Mouse (Mus musculus): ENCODE results near the gene Duox2. TPM values are rescaled to one million over a fixed set of nuclear protein-coding genes. Genes with fewer than 3 reads are reported as not detected.
A peak's percentile ranks its signal among the peaks of the same experiment; 100 is the strongest.
"Not testable (repeated sequence)": the region's sequence is repeated elsewhere in the genome, so short reads cannot be mapped to it uniquely, and the experiment has no call there.

Gene Duox2
- not detected in 2 replicates for polyA plus RNA-seq (2011; ENCODE audit: insufficient read length, low read depth, missing spikeins)

DNA sequence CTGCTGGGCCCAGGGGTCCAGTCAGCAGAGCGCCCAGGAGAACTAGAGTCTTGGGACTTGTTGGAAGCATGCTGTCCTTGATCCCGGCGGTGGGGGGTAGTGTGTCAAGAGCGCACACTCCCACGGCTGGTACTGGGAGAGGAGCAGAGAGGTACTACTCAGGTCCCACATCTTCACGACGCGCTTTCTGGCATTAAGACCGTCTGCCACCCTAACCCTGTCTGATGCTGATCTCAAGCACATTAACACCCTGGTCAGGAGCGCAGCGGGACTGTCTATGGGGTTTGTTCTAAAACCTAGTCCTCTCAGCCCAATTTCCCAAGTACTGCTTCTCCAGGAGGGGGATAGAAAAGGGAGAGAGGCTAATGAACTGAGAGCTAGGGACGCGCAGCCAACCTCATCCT lies at the start of gene Duox2:
Gene Duox2, minus strand, starts transcription at position 354 of the 404 bp plus-strand sequence.
- H3K4me3 ChIP-seq (ENCODE audit: insufficient read depth, low read length), result peak within 1 kb of the TSS; percentile 4; the same call in 1 of the 2 replicates
- H3K4me1 ChIP-seq (ENCODE audit: control insufficient read depth, insufficient read depth, low read length), result 0 out of 2 replicates have a peak, but pooled peaks cover 2% of the 10 kb centered on the region
- TF ChIP-seq CTCF (IDR thresholded peaks at IDR 0.05; ENCODE audit: borderline replicate concordance, insufficient read depth, low read length) (no peak), POLR2A (IDR thresholded peaks at IDR 0.05; ENCODE audit: low read depth, low read length) (no peak)

DNA sequence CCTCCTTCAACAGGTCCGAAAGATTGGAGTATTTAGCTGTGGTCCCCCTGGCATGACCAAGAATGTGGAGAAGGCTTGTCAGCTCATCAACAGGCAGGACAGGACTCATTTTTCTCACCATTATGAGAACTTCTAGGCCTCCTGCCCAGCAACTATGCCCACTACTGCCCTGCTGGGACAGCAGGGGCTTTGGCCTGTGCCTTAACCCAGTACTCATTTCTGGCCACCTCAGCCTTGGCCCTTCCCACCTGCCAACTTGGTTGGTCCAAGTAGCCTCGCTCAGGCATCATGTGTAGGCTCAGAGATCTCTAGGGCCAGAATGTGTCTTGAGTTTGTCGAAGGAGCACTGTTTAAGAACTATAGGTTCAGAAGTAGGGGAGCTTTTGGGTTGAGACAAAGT lies 49.0 kb upstream of the Duox2 start:
- Histone ChIP-seq H3K4me1 (ENCODE audit: control insufficient read depth, insufficient read depth, low read length) (peaks cover 3% of the 10 kb centered on the region; the same call in 1 of the 2 replicates), H3K27ac (ENCODE audit: insufficient read depth, low read length) (no peak overlapping the region), H3K4me3 (ENCODE audit: insufficient read depth, low read length) (no peak overlapping the region)
- no peak for TF ChIP-seq POLR2A (IDR thresholded peaks at IDR 0.05; ENCODE audit: low read depth, low read length)
- no peak for TF ChIP-seq CTCF (IDR thresholded peaks at IDR 0.05; ENCODE audit: borderline replicate concordance, insufficient read depth, low read length)

More for the DNA sequence above, at the start of gene Duox2:
- H3K27ac ChIP-seq (ENCODE audit: insufficient read depth, low read length), result no peak within 1 kb of the TSS

DNA sequence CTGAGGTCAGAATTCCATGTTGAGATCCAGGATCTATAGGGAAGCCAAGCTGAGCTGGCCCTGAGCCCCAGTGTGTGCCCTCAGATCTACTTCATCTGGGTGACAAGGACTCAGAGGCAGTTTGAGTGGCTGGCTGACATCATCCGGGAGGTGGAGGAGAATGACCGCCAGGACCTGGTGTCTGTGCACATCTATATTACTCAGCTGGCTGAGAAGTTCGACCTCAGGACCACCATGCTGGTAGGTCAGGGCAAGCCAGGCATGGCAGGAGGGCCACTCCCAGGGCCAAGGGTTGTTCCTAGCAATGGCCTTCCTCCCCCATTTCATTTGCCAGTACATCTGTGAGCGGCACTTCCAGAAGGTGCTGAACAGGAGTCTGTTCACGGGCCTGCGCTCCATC lies 47.9 kb upstream of the Duox2 start:
- H3K27ac ChIP-seq (ENCODE audit: insufficient read depth, low read length); H3K4me3 ChIP-seq (ENCODE audit: insufficient read depth, low read length); H3K4me1 ChIP-seq (ENCODE audit: control insufficient read depth, insufficient read depth, low read length): not testable (repeated sequence)

DNA sequence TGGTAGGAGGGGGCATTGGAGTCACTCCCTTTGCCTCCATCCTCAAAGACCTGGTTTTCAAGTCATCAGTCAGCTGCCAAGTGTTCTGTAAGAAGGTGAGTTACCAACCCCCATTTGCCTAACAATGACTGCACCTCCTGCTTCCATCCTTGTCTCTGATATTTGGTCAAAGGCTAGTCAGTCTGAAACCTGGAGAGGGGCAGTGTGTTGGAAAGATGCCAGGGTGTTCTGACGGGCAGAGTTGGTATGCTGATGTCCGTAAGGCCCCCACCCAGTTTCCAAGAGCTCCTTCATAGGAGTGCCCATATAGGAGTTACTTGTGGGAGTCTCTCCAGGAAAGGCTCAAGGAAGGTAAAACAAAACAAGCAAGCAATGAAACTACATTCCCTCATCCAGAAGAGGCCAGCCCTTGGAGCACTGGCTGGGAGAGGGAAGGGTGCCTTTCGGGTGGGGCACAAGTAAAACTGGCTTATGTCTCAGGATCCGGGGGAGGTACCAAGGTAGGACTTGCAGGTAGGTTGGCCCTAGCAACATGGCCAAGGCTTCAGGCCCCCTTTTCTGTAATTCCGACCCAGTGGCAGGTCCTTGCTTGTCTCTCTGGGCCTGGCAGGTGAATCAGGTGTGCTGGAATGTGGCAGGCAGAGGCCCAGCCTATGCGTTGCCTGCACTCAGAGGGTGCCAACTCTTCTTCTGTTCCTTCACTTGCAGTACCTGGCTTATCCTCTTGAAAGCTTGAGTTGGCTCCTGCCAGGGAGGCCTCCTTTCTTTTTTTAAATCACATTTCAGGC lies 47.1 kb upstream of the Duox2 start:
- TF ChIP-seq CTCF (IDR thresholded peaks at IDR 0.05; ENCODE audit: borderline replicate concordance, insufficient read depth, low read length) (no peak), POLR2A (IDR thresholded peaks at IDR 0.05; ENCODE audit: low read depth, low read length) (no peak)
- Histone ChIP-seq H3K4me1 (ENCODE audit: control insufficient read depth, insufficient read depth, low read length) (peaks cover 8% of the 10 kb centered on the region; the same call in 1 of the 2 replicates), H3K4me3 (ENCODE audit: insufficient read depth, low read length) (no peak overlapping the region), H3K27ac (ENCODE audit: insufficient read depth, low read length) (no peak overlapping the region)

DNA sequence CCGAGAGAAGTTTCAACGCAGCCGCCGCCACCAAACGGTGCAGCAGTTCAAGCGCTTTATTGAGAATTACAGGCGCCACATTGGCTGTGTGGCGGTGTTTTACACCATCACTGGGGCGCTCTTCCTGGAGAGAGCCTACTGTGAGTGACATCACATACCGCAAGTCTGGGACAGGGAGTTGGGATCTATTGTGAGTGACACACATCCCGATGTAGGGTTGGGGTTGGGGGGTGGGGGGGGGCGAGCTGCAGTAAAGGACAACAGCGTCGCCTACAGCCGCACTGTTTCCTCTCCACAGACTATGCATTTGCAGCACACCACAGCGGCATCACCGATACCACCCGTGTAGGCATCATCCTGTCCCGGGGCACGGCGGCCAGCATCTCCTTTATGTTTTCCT lies 39.0 kb upstream of the Duox2 start:
- 0 out of 2 replicates have a peak, but pooled peaks cover 4% of the 10 kb centered on the region for H3K4me1 ChIP-seq (ENCODE audit: control insufficient read depth, insufficient read depth, low read length)
- TF ChIP-seq CTCF (IDR thresholded peaks at IDR 0.05; ENCODE audit: borderline replicate concordance, insufficient read depth, low read length), result no peak
- TF ChIP-seq POLR2A (IDR thresholded peaks at IDR 0.05; ENCODE audit: low read depth, low read length), result no peak
- no peak overlapping the region for H3K4me3 ChIP-seq (ENCODE audit: insufficient read depth, low read length)
- H3K27ac ChIP-seq (ENCODE audit: insufficient read depth, low read length), result no peak overlapping the region

DNA sequence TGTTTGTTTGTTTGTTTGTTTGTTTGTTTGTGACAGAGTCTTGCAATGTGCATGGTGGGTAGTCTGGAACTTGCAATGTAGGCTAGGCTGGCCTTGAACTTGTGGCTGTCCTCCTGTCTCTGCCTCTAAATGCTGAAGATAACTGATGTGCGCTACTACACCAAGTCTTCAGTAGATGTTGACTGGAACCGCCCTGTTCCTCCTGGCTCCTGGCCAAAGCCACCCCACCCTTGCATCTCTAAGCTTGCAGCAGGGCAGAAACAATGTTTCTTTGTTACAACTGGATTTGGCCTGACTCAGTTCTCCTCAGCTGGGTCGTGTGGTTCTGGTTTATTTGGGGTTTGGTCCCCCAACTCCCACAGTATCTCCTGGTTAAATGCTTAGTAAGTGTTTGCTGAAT lies 35.9 kb upstream of the Duox2 start:
- no peak overlapping the region for H3K4me3 ChIP-seq (ENCODE audit: insufficient read depth, low read length)
- H3K4me1 ChIP-seq (ENCODE audit: control insufficient read depth, insufficient read depth, low read length), result no peaks in the 10 kb centered on the region
- TF ChIP-seq POLR2A (IDR thresholded peaks at IDR 0.05; ENCODE audit: low read depth, low read length) (no peak), CTCF (IDR thresholded peaks at IDR 0.05; ENCODE audit: borderline replicate concordance, insufficient read depth, low read length) (no peak)
- no peak overlapping the region for H3K27ac ChIP-seq (ENCODE audit: insufficient read depth, low read length)

DNA sequence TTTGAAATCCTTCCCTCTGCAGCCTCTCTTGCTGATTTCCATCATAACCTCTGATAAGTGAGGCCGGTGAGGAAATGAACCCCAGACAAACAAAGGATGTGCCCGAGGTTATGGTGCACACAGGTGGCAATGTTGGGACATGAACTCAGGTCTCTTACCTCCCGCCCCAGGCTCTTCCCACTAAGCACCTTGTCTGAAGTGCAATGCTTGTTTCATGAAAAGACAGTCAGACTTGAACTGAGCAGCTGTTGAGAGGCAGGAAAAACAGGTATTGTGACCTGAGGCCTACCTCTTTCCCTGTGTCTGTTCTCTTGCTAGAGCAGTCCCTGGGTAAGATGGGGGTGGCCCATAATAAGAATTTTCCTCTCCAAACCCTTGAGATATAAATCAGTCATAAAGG lies 34.0 kb upstream of the Duox2 start:
- TF ChIP-seq POLR2A (IDR thresholded peaks at IDR 0.05; ENCODE audit: low read depth, low read length) (no peak), CTCF (IDR thresholded peaks at IDR 0.05; ENCODE audit: borderline replicate concordance, insufficient read depth, low read length) (no peak)

DNA sequence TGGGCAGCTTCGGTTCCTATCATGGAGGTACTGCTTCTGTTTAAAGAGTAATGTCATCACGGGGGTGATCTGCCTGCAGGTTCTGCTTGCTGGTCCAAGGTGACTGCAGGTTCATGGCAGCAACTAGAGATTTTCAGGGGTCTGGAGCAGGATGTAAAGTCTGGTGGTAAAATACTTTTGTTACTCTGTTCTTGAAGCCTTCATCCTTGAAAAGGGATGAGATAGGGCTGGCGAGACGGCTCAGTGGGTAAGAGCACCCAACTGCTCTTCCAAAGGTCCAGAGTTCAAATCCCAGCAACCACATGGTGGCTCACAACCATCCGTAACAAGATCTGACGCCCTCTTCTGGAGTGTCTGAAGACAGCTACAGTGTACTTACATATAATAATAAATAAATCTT lies 32.1 kb upstream of the Duox2 start:
- not testable (repeated sequence) for H3K4me1 ChIP-seq (ENCODE audit: control insufficient read depth, insufficient read depth, low read length); H3K4me3 ChIP-seq (ENCODE audit: insufficient read depth, low read length); H3K27ac ChIP-seq (ENCODE audit: insufficient read depth, low read length)

More for the DNA sequence above, 34.0 kb upstream of the Duox2 start:
- Histone ChIP-seq H3K4me1 (ENCODE audit: control insufficient read depth, insufficient read depth, low read length) (peaks cover 6% of the 10 kb centered on the region; the same call in 1 of the 2 replicates), H3K27ac (ENCODE audit: insufficient read depth, low read length) (no peak overlapping the region), H3K4me3 (ENCODE audit: insufficient read depth, low read length) (no peak overlapping the region)

DNA sequence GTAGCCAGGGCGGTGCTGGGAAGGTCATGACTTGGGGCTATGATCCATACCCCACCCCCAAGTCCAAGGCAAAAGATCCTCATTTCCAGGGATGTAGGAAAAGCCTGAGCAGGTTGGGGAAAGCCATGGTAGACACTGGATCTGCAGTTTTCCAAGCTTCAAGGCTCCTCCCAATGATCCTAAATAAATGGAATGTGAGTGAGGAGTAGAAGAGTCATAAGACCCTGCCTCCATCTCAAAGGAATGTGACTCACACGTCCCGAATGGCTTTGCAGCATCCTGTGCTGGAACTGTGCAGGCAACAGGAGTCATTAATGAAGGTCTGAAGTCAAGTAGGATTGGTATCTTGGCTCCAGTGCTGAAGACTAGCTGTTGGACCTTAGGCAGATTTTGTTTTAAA lies 29.7 kb upstream of the Duox2 start:
- TF ChIP-seq POLR2A (IDR thresholded peaks at IDR 0.05; ENCODE audit: low read depth, low read length), result no peak
- TF ChIP-seq CTCF (IDR thresholded peaks at IDR 0.05; ENCODE audit: borderline replicate concordance, insufficient read depth, low read length), result no peak
- Histone ChIP-seq H3K4me1 (ENCODE audit: control insufficient read depth, insufficient read depth, low read length) (peaks cover 14% of the 10 kb centered on the region), H3K4me3 (ENCODE audit: insufficient read depth, low read length) (no peak overlapping the region), H3K27ac (ENCODE audit: insufficient read depth, low read length) (peak overlapping the region; percentile 53; the same call in 1 of the 2 replicates)

DNA sequence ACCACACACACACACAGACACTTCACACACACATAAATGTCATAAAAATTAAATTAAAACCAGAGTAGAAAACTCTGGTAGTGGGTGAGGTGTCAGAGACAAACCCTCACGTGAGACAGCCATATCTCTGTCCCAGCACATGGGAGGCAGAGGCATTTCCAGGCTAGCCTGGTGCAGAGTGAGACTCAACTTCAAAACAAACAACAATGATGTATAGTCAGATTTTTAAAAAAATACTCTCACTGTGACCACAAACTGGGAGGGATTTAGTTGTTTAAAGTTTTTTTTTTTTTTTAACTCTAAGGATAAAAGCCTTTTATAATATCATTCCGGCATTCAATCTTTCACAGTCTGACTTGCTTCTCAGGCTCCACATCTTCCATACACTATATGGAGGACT lies 27.1 kb upstream of the Duox2 start:
- TF ChIP-seq CTCF (IDR thresholded peaks at IDR 0.05; ENCODE audit: borderline replicate concordance, insufficient read depth, low read length) (no peak), POLR2A (IDR thresholded peaks at IDR 0.05; ENCODE audit: low read depth, low read length) (no peak)
- H3K4me3 ChIP-seq (ENCODE audit: insufficient read depth, low read length), result no peak overlapping the region
- 0 out of 2 replicates have a peak overlapping the region, but pooled peaks have one; percentile 20 for H3K27ac ChIP-seq (ENCODE audit: insufficient read depth, low read length)
- peaks cover 14% of the 10 kb centered on the region for H3K4me1 ChIP-seq (ENCODE audit: control insufficient read depth, insufficient read depth, low read length)

All from embryonic fibroblast, embryonic 13.5 days (primary cell).